Mouse (Mus musculus) erythroblast, embryonic 14.5 days (primary cell): ENCODE data around the gene Gm38655.
"Not testable (repeated sequence)": the region's sequence is repeated elsewhere in the genome, so short reads cannot be mapped to it uniquely, and the experiment has no call there.

Experiments
- GATA1 ChIP-seq: IDR thresholded peaks from 2 replicates; pipeline ENCODE4 v1.6.1; 2012; ENCODE audit warnings: low read length, inconsistent platforms, mixed read lengths
- TAL1 ChIP-seq: IDR thresholded peaks from 3 replicates; pipeline ENCODE4 v1.6.1; 2012; ENCODE audit warnings: low read length, inconsistent platforms, mixed read lengths

GRCm38 (mm10) chr17:25222504-25222940, 47.3 kb upstream of the Gm38655 start:
- not testable (repeated sequence) for TF ChIP-seq TAL1, GATA1
